Mouse (Mus musculus) cortical plate, adult 2 months (tissue): ENCODE results near the gene Pde4dip.

ENCODE experiments used
- CTCF ChIP-seq: fragments of 200-500 bp; IDR thresholded peaks from 2 replicates; pipeline ENCODE4 v1.5.1; 2011; ENCODE audit warnings: mild to moderate bottlenecking, control low read depth, low read length; ENCODE audit not compliant: insufficient read depth; ENCODE audit errors: extremely low read depth
- POLR2A ChIP-seq: fragments of 200-500 bp; IDR thresholded peaks from 2 replicates; pipeline ENCODE4 v1.6.1; 2011; ENCODE audit warnings: mild to moderate bottlenecking, low read length, control low read depth; ENCODE audit not compliant: insufficient read depth; ENCODE audit errors: extremely low read depth

DNA sequence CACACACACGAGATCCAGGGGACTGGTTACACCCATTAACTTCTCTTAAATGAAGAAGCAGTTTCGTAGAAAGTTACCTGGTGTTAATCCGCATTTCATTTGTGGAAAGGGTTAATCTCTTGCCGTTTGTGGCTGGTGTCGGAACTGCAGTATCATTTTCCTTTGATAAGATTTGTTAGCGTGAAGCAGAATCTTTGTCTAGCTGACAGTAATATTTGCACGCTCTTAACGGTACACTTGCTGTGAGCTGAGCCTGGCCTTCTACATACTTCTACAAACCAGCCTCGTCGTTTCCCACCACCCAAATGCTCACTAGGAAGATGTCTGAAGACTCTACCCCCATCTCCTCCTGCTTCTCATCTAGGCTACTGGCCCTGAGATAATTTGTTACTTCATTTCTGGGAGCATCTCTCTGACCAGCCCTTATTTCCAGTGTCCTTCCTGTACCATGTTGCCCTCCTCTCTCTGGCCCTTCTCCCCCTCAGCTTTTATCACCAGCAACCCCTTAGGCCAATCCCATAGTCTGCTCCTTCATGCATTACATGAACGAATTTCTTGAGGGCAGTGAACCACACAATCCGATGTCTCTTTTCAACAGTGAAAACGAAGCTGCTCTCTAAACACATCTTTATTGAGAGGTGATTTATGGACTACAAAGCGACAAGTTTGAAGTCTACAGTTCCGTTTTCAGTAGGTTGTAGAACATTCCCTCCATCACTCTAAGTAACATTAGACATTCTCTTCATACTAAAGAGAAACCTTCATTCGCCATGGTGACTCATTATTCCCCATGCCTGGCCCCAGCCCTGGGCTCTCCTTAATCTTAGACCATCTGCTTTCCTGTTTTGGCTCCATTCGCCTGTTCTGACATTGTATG lies 48.8 kb upstream of the Pde4dip start:
- TF ChIP-seq POLR2A (no peak), CTCF (no peak)
